Mouse (Mus musculus) myocyte (in vitro differentiated cells): ENCODE measurements around the gene Cyp4f14. TPM values are rescaled to one million over a fixed set of nuclear protein-coding genes. Genes with fewer than 3 reads are reported as not detected.
"Not testable (repeated sequence)": the region's sequence is repeated elsewhere in the genome, so short reads cannot be mapped to it uniquely, and the experiment has no call there.

Experiments used
- H3K27me3 ChIP-seq: one replicate; pipeline ENCODE4 v1.6.1; 2011; ENCODE audit not compliant: control insufficient read depth, insufficient read depth, insufficient read length
- H3K36me3 ChIP-seq: one replicate; pipeline ENCODE4 v1.6.1; 2011; ENCODE audit not compliant: control insufficient read depth, insufficient read depth
- H3K4me2 ChIP-seq: one replicate; pipeline ENCODE4 v1.6.1; 2011; ENCODE audit warnings: low read depth, control low read depth
- H3K4me3 ChIP-seq: one replicate; pipeline ENCODE4 v1.5.1; 2011; ENCODE audit warnings: mild to moderate bottlenecking, control low read depth, moderate library complexity
- H3K79me2 ChIP-seq: one replicate; pipeline ENCODE4 v1.6.1; 2011; ENCODE audit not compliant: control insufficient read depth, insufficient read depth
- H3ac ChIP-seq: one replicate; pipeline ENCODE4 v1.6.1; 2011; ENCODE audit not compliant: control insufficient read depth, insufficient read length
- MYOG ChIP-seq, 3 experiments: IDR thresholded peaks; one replicate each; pipeline ENCODE4 v1.6.1; 2011; ENCODE audit warnings: control low read depth in 2 of 3, low read depth in 2 of 3, mild to moderate bottlenecking in 2 of 3; ENCODE audit not compliant: insufficient read length in 2 of 3, control insufficient read depth in 1 of 3, insufficient read depth in 1 of 3
- POLR2A ChIP-seq: IDR thresholded peaks from one replicate; pipeline ENCODE4 v1.6.1; 2011; ENCODE audit warnings: low read depth, mild to moderate bottlenecking, control low read depth, moderate library complexity; ENCODE audit not compliant: insufficient read length
- SRF ChIP-seq: IDR thresholded peaks from one replicate; pipeline ENCODE4 v1.6.1; 2011; ENCODE audit warnings: low read depth; ENCODE audit not compliant: control insufficient read depth, insufficient read length
- USF1 ChIP-seq: IDR thresholded peaks from one replicate; pipeline ENCODE4 v1.6.1; 2011; ENCODE audit warnings: low read depth, mild to moderate bottlenecking, control low read depth, moderate library complexity
- polyA plus RNA-seq: library from polyadenylated mRNA; unstranded; fragments of >200 nt; fragmentation: generic; extraction: Trizol; gene quantifications from one replicate; pipeline ENCODE4 v1.2.1, GENCODE M21; 2012; ENCODE audit warnings: missing spikeins

The Cyp4f14 gene
- polyA plus RNA-seq, 1 experiment, result 0.02 TPM

DNA sequence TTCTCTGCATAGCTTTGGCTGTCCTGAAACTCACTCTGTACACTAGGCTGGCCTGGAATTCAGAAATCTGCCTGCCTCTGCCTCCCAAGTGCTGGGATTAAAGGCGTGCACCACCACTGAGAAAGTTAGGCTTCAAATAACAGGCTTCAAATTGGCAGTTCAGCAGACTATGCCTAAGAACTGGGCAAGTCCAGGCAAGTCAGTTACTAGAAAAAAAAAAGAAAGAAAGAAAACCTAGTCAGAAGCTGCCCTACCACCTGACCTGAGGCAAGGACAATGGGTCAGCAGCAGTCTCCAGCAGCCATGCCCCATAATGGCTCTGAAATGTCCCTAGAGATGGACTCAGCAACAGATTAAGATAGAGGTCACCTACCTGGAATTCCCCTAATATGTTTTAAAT lies 45.7 kb downstream of the Cyp4f14 start:
- Histone ChIP-seq H3K79me2 (no peaks in the 10 kb centered on the region), H3K27me3 (no peaks in the 10 kb centered on the region), H3K36me3 (no peaks in the 10 kb centered on the region), H3ac (no peak overlapping the region), H3K4me2 (no peak overlapping the region), H3K4me3 (no peak overlapping the region)
- TF ChIP-seq USF1 (no peak), POLR2A (no peak), MYOG (IDR thresholded peaks at IDR 0.05; ENCODE audit: control insufficient read depth in 1 of 3, insufficient read depth in 1 of 3, insufficient read length in 2 of 3, low read depth in 2 of 3) (no peak), SRF (no peak)

DNA sequence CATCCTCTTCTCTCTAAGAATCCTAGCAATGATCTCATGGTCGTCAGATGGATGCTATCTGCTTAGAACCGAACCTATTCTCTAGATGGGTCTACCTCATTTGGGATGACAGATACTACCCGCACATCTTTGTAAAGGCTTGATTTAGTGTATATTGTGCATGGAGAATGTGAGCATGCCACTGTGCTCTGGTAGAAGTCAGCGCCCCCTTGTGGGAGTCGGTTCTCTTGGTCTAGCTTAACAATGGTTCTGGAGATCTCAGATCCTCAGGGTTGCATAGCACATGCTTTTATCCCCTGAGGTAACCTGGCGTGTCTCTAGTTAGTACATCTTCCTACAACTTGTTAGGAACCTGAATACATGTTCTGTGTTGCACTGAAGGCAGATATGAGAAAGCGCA lies 49.9 kb downstream of the Cyp4f14 start:
- not testable (repeated sequence) for H3ac ChIP-seq, H3K36me3 ChIP-seq, H3K27me3 ChIP-seq, H3K4me2 ChIP-seq, H3K79me2 ChIP-seq, H3K4me3 ChIP-seq

DNA sequence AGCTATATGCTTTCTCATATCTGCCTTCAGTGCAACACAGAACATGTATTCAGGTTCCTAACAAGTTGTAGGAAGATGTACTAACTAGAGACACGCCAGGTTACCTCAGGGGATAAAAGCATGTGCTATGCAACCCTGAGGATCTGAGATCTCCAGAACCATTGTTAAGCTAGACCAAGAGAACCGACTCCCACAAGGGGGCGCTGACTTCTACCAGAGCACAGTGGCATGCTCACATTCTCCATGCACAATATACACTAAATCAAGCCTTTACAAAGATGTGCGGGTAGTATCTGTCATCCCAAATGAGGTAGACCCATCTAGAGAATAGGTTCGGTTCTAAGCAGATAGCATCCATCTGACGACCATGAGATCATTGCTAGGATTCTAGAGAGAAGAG lies 60.4 kb downstream of the Cyp4f14 start:
- not testable (repeated sequence) for H3K4me3 ChIP-seq, H3K27me3 ChIP-seq, H3ac ChIP-seq, H3K36me3 ChIP-seq, H3K79me2 ChIP-seq, H3K4me2 ChIP-seq

Other genes starting within 250 kb of the Cyp4f14 start
- gene Cyp4f15, start 231.7 kb downstream of the Cyp4f14 start, polyA plus RNA-seq, result not detected
- gene Zfp871, start 129.1 kb downstream of the Cyp4f14 start, polyA plus RNA-seq, result 1.7 TPM
- gene Zfp811, start 107.4 kb downstream of the Cyp4f14 start, polyA plus RNA-seq, result 0.02 TPM
- 1.4 TPM for gene Zfp799, start 87.1 kb downstream of the Cyp4f14 start, polyA plus RNA-seq
- 0.91 TPM for gene Zfp870, start 25.7 kb downstream of the Cyp4f14 start, polyA plus RNA-seq
- gene Cyp4f13, start 30.1 kb upstream of the Cyp4f14 start, polyA plus RNA-seq, result 6.1 TPM
- gene Zfp472, start 48.5 kb upstream of the Cyp4f14 start, polyA plus RNA-seq, result 1.3 TPM
- 2.3 TPM for gene Zfp952, start 75.8 kb upstream of the Cyp4f14 start, polyA plus RNA-seq
- gene Zfp763, start 116.1 kb upstream of the Cyp4f14 start, polyA plus RNA-seq, result 0.83 TPM
- gene 4921501E09Rik, start 150.7 kb upstream of the Cyp4f14 start, polyA plus RNA-seq, result not detected
- gene Zfp563, start 172.0 kb upstream of the Cyp4f14 start, polyA plus RNA-seq, result 1.4 TPM
- gene Morc2b, start 222.3 kb upstream of the Cyp4f14 start, polyA plus RNA-seq, result 0.11 TPM